Mouse (Mus musculus) heart, postnatal 36 days (tissue): ENCODE measurements around the gene Pfdn4. TPM values are rescaled to one million over a fixed set of nuclear protein-coding genes. Genes with fewer than 3 reads are reported as not detected.

Source experiments
- DNase-seq, 2 experiments: peaks; one replicate each; pipeline ENCODE4 v3.0.0; 2021 to 2022
- intact Hi-C: fragments of 180-260 bp; cut with DNase I; formaldehyde crosslinking; loops from one replicate; pipeline ENCODE4 v1.15.1; 2025
- total RNA-seq, 2 experiments: library from RNA; stranded (reverse); gene quantifications; 2 replicates each; pipeline ENCODE4 v1.2.3; 2021

Gene Pfdn4
- total RNA-seq, 2 experiments from 2014 or later = 11.1 to 12.4 TPM

DNA sequence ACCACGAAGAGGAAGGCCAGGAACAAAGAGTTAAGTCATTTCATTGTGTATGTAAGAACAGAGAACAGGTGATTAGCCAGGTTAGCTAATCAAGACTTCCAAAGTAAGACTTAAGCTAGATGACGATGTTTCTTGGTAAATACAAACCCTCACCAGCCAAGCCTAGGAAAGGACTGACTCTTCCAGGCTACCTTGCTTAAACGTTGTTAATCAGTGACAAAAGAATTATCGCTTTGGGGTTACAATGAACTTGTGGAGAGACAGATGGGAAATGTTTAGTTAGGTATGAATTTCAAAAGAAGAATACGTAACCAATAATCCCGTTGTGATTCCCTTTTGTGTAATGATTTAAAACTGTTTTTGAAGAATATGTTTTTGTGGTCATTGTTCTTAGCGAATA, 48.7 kb downstream of the Pfdn4 start:
- no peak for DNase-seq
- intact Hi-C loops = no loop called here

GRCm38 (mm10) chr2:170545745-170546144, 49.5 kb downstream of the Pfdn4 start:
- no peak for DNase-seq
- intact Hi-C loops = no loop called here

- DNase-seq = no peak
- intact Hi-C loops = no loop called here
Measured at GRCm38 (mm10) chr2:170547526-170547925, 51.3 kb downstream of the Pfdn4 start.

GRCm38 (mm10) chr2:170548046-170548445, 51.8 kb downstream of the Pfdn4 start:
- intact Hi-C loops = no loop called here
- DNase-seq = no peak

DNA sequence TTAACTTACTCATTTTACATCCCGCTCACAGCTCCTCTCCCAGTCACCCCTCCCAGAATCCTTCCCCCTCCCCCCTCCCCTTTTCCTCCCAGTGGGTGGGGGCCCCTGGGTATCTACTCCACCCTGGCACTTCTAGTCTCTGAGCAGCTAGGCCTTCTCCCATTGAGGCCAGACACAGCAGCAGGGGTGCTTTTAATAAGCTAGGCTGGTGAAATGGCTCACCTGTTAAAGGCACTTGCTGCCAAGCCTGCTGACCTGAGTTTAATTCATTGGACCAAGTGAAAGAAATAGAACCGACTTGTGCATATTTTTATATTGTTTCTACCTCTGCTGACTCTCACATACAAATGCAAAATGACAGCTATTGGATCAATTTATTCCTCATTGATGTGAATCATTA, 52.9 kb downstream of the Pfdn4 start:
- intact Hi-C loops = no loop called here
- no peak for DNase-seq

GRCm38 (mm10) chr2:170550240-170550639, 54.0 kb downstream of the Pfdn4 start:
- no peak for DNase-seq
- intact Hi-C loops = no loop called here

DNA sequence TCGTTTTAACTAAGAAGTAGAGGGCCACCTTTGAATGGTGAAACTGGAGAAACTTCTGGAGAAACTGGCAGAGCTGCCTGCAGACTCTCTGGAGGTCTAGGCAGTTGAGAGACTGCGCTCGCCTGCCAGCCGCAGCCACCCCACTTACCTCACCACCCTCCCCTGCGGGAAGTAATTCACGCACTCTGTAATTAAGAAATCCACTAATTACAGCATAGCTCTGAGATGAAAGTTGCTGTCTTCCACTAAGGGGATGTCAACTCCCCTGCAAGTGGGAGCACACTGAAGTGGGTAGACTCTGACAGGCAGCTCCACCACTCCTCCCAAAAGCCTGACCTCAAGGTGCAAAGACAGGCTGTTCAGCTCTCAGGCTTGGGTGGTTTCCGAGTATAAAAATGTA, 55.9 kb downstream of the Pfdn4 start:
- no peak for DNase-seq
- intact Hi-C loops = no loop called here

GRCm38 (mm10) chr2:170563956-170564855, 68.0 kb downstream of the Pfdn4 start:
- DNase-seq = no peak
- intact Hi-C loops = no loop called here

DNA sequence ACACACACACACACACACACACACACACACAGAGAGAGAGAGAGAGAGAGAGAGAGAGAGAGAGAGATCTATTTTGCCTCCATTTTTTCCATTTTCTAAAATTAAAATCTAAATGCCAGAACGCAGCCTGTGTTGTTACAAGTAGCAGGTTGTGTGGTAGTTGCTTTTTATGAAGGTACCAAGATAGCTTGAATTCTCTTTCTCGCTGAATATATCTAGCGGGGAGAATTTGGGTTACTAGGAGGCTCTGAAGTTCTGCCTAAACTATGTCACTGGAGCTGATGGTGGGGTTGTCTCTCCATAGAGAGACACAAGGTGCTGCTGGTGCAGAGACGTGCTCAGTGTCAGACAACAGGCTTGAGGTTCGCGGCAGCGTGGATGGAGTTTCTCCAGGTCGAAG, 68.8 kb downstream of the Pfdn4 start:
- no peak for DNase-seq
- intact Hi-C loops = no loop called here

Other genes starting within 250 kb of the Pfdn4 start
- not detected for gene Bcas1, start 68.6 kb upstream of the Pfdn4 start, total RNA-seq
- gene Cyp24a1, start 717 bp downstream of the Pfdn4 start, total RNA-seq = not detected
- not detected for gene 4930470P17Rik, start 105.6 kb downstream of the Pfdn4 start, total RNA-seq
- under 1 TPM in 1 of 2 experiments, not detected in 1; 0.14 TPM for gene Dok5, start 235.4 kb downstream of the Pfdn4 start, total RNA-seq